Mouse (Mus musculus) bone marrow, adult 2 months (tissue): ENCODE data around the gene Vdr.

Source experiments
- CTCF ChIP-seq: fragments of 200-500 bp; IDR thresholded peaks from 2 replicates; pipeline ENCODE4 v1.5.1; 2011; ENCODE audit warnings: low read length, control low read depth; ENCODE audit not compliant: control insufficient read depth, insufficient read depth
- POLR2A ChIP-seq: fragments of 200-500 bp; IDR thresholded peaks from 2 replicates; pipeline ENCODE4 v1.6.1; 2011; ENCODE audit warnings: low read depth, mild to moderate bottlenecking, control low read depth, low read length, borderline replicate concordance; ENCODE audit not compliant: control insufficient read depth

- no peak for TF ChIP-seq CTCF
- no peak for TF ChIP-seq POLR2A
Measured at GRCm38 (mm10) chr15:97938580-97938979, 28.1 kb upstream of the Vdr start.
